29 mouse cellular contexts compared by ENCODE assay signal in genomic region chr10:76293222-76293621, GRCm38 (mm10). TPM values are rescaled to one million over a fixed set of nuclear protein-coding genes. Genes with fewer than 3 reads are reported as not detected.
DNase-seq lines count a peak whose midpoint lies in the region; ATAC-seq and TF ChIP-seq lines count a peak whose summit lies in the region.
"Had no signal": no experiment of that assay in that cellular context is flagged by ENCODE, and none has a peak within 500 bp of the region (broad histone marks: within the 10 kb centered on the region; RNA-seq: fewer than 3 reads in every experiment).

No protein-coding gene starts in this region.

- ATAC-seq in embryonic facial prominence, embryonic 15.5 days (ENCODE audit: insufficient number of reproducible peaks, low FRiP score, low TSS enrichment, low read depth) = peak; percentile 72
- no peak for ATAC-seq in activated CD4-positive, CD25-positive, alpha-beta regulatory T cell, adult 4 months
- ATAC-seq: CD4-positive, CD25-positive, alpha-beta regulatory T cell, adult 4 months; forebrain, embryonic 14.5 days; forebrain, postnatal 0 days; hindbrain, postnatal 0 days; inflammation-experienced regulatory T-cells, adult 6 months had no signal

- H3K27me3 ChIP-seq in C2C12 (ENCODE audit: control insufficient read depth, insufficient read depth, insufficient read length) (no peaks in the 10 kb centered on the region), myocyte (ENCODE audit: control insufficient read depth, insufficient read depth, insufficient read length) (no peaks in the 10 kb centered on the region)
- H3K27me3 ChIP-seq in embryonic facial prominence, embryonic 15.5 days = no peaks in the 10 kb centered on the region
- H3K27me3 ChIP-seq: embryonic facial prominence, embryonic 12.5 days; heart, embryonic 12.5 days; heart, embryonic 15.5 days had no signal

- WGBS in embryonic facial prominence, embryonic 15.5 days = 84% methylated on average over 4 of the region's 4 CpGs

- no peak overlapping the region for H3K9ac ChIP-seq in embryonic facial prominence, embryonic 15.5 days
- H3K9ac ChIP-seq: embryonic facial prominence, embryonic 12.5 days; forebrain, postnatal 0 days; heart, embryonic 12.5 days; heart, embryonic 15.5 days; hindbrain, embryonic 14.5 days had no signal

- TF ChIP-seq CTCF in C2C12 (IDR thresholded peaks at IDR 0.05; ENCODE audit: control insufficient read depth, insufficient read depth, insufficient read length) = no peak

- H3K36me3 ChIP-seq in C2C12 (ENCODE audit: control insufficient read depth, insufficient read depth) (peaks cover 62% of the 10 kb centered on the region), myocyte (ENCODE audit: control insufficient read depth, insufficient read depth) (peaks cover 26% of the 10 kb centered on the region)
- peaks cover 91% of the 10 kb centered on the region for H3K36me3 ChIP-seq in embryonic facial prominence, embryonic 15.5 days

- H3ac ChIP-seq in C2C12 (ENCODE audit: control insufficient read depth, insufficient read length, low read depth) = no peak overlapping the region
- no peak overlapping the region for H3ac ChIP-seq in myocyte (ENCODE audit: control insufficient read depth, insufficient read length)

- no peaks in the 10 kb centered on the region for H3K79me2 ChIP-seq in C2C12 (ENCODE audit: control insufficient read depth, insufficient read depth)
- H3K79me2 ChIP-seq in myocyte (ENCODE audit: control insufficient read depth, insufficient read depth) = no peaks in the 10 kb centered on the region

- DNase-seq in kidney, postnatal 4 days = peak; percentile 18 to 29
- no peak for DNase-seq in kidney, adult 8-10 months
- DNase-seq in left cerebral cortex, adult 18-20 months (ENCODE audit: low spot score in 2 of 2) = no peak
- DNase-seq: adrenal gland, postnatal 10 days; adrenal gland, postnatal 36 days; B cell, adult 2 months; cerebellum, adult 18-20 months; cerebellum, adult 9-10 months; cerebellum, postnatal 14 days; forebrain, postnatal 0 days; gastrocnemius, adult 2 months; gastrocnemius, postnatal 14 days; heart, adult 18-20 months; heart, postnatal 10 days; heart, postnatal 36 days had no signal

- H3K27ac ChIP-seq in embryonic facial prominence, embryonic 15.5 days (replicated peaks) = no peak overlapping the region
- H3K27ac ChIP-seq: embryonic facial prominence, embryonic 12.5 days; gastrocnemius, adult 2 months; heart, embryonic 15.5 days; hindbrain, embryonic 10.5 days; hindbrain, embryonic 14.5 days; hindbrain, postnatal 0 days had no signal

- no peaks in the 10 kb centered on the region for H3K4me1 ChIP-seq in embryonic facial prominence, embryonic 15.5 days
- H3K4me1 ChIP-seq: embryonic facial prominence, embryonic 12.5 days; heart, embryonic 12.5 days; heart, embryonic 15.5 days; hindbrain, embryonic 10.5 days had no signal

- no peak overlapping the region for H3K4me3 ChIP-seq in C2C12 (ENCODE audit: insufficient read depth, poor library complexity, severe bottlenecking)
- H3K4me3 ChIP-seq in embryonic facial prominence, embryonic 15.5 days (replicated peaks) = no peak overlapping the region
- H3K4me3 ChIP-seq in myocyte = no peak overlapping the region
- H3K4me3 ChIP-seq: embryonic facial prominence, embryonic 12.5 days; gastrocnemius, adult 2 months; heart, embryonic 12.5 days; heart, embryonic 15.5 days; hindbrain, embryonic 10.5 days had no signal

- H3K4me2 ChIP-seq in embryonic facial prominence, embryonic 15.5 days (replicated peaks) = no peak overlapping the region
- H3K4me2 ChIP-seq in myocyte (ENCODE audit: low read depth) = no peak overlapping the region
- H3K4me2 ChIP-seq: embryonic facial prominence, embryonic 12.5 days; heart, embryonic 12.5 days; heart, embryonic 15.5 days; hindbrain, embryonic 14.5 days had no signal

- no peaks in the 10 kb centered on the region for H3K9me3 ChIP-seq in embryonic facial prominence, embryonic 15.5 days (replicated peaks)
- H3K9me3 ChIP-seq: embryonic facial prominence, embryonic 12.5 days; heart, embryonic 12.5 days; heart, embryonic 15.5 days; hindbrain, embryonic 10.5 days had no signal

- H3K79me3 ChIP-seq in C2C12 (ENCODE audit: low read depth) = no peaks in the 10 kb centered on the region

- TF ChIP-seq POLR2A in myocyte (IDR thresholded peaks at IDR 0.05; ENCODE audit: insufficient read length, low read depth) = no peak

TF ChIP-seq in C2C12, 6 proteins besides CTCF, POLR2A, EP300 and RAD21:
- TF ChIP-seq MYOD1 (IDR thresholded peaks at IDR 0.05; ENCODE audit: control insufficient read depth, insufficient read length, low read depth) (peak; percentile 90), FOSL1 (IDR thresholded peaks at IDR 0.05; ENCODE audit: insufficient read depth, low read length, poor library complexity, severe bottlenecking) (no peak)

TF ChIP-seq in myocyte, 11 proteins besides CTCF, POLR2A, EP300 and RAD21:
- TF ChIP-seq MYOD1 (IDR thresholded peaks at IDR 0.05; ENCODE audit: control insufficient read depth in 1 of 3, insufficient read length in 2 of 3, low read depth in 2 of 3) = peak in 2 of 3 experiments; percentile 26 to 66
- no peak for TF ChIP-seq MAX (IDR thresholded peaks at IDR 0.05; ENCODE audit: low read depth)

RNA-seq across cellular contexts. Expression of gene S100b, which starts 39.6 kb away (rescaled TPM):
- polyA plus RNA-seq in C2C12 (2012; fragmentation: generic; extraction: Trizol) (0.13 TPM), myocyte (2012; fragmentation: generic; extraction: Trizol) (0.04 TPM)
- 8.5 and 9.3 TPM in 2 replicates for polyA plus RNA-seq in embryonic facial prominence, embryonic 15.5 days (2015; fragmentation: Nextera tagmentation; extraction: Ambion mirVana)
- not detected for polyA plus RNA-seq in activated CD4-positive, CD25-positive, alpha-beta regulatory T cell, adult 4 months (2017; shearing (Covaris generic))
- 100 to 1,000 TPM; 157 to 173 TPM for total RNA-seq in left cerebral cortex, adult 18-20 months (2021)
- total RNA-seq: MEL had no signal
- polyA plus RNA-seq: CD4-positive, CD25-positive, alpha-beta regulatory T cell, adult 4 months; hindbrain, embryonic 10.5 days; inflammation-experienced regulatory T-cells, adult 6 months had no signal

RNA-seq across cellular contexts. Expression of gene Dip2a, which starts 51.9 kb away (rescaled TPM):
- polyA plus RNA-seq in C2C12 (2012; fragmentation: generic; extraction: Trizol) = 26.0 TPM
- polyA plus RNA-seq in embryonic facial prominence, embryonic 15.5 days (2015; fragmentation: Nextera tagmentation; extraction: Ambion mirVana) = 13.5 and 14.1 TPM in 2 replicates
- polyA plus RNA-seq in myocyte (2012; fragmentation: generic; extraction: Trizol) = 11.1 TPM
- 1 to 10 TPM; 1.3 to 1.8 TPM for polyA plus RNA-seq in activated CD4-positive, CD25-positive, alpha-beta regulatory T cell, adult 4 months (2017; shearing (Covaris generic))
- 10 to 100 TPM; 62.6 to 63.3 TPM for total RNA-seq in left cerebral cortex, adult 18-20 months (2021)

RNA-seq across cellular contexts. Expression of gene Prmt2, which starts 55.6 kb away (rescaled TPM):
- polyA plus RNA-seq in C2C12 (2012; fragmentation: generic; extraction: Trizol) = 50.2 TPM
- 59.4 and 61.7 TPM in 2 replicates for polyA plus RNA-seq in embryonic facial prominence, embryonic 15.5 days (2015; fragmentation: Nextera tagmentation; extraction: Ambion mirVana)
- 52.4 TPM for polyA plus RNA-seq in myocyte (2012; fragmentation: generic; extraction: Trizol)
- polyA plus RNA-seq in activated CD4-positive, CD25-positive, alpha-beta regulatory T cell, adult 4 months (2017; shearing (Covaris generic)) = 10 to 100 TPM; 21.6 to 23.1 TPM
- 10 to 100 TPM; 62.1 to 70.2 TPM for total RNA-seq in left cerebral cortex, adult 18-20 months (2021)

Comparison
In these comparisons a context has a peak if more than half of its experiments do, and no peak if none do; other contexts are left out.
1. DNase-seq: peak in kidney, postnatal 4 days (2 of 2); none in kidney, adult 8-10 months (0 of 2) and left cerebral cortex, adult 18-20 months (0 of 2).